Mouse (Mus musculus) MEL (cell line): ENCODE measurements around the gene Hemk1. TPM values are rescaled to one million over a fixed set of nuclear protein-coding genes. Genes with fewer than 3 reads are reported as not detected.

ENCODE experiments used
- DNase-seq: peaks from one replicate; pipeline ENCODE4 v3.0.0; 2011; ENCODE audit warnings: low read depth, low spot score
- H3K27ac ChIP-seq: 2 replicates; pipeline ENCODE4 v1.5.1; 2012; ENCODE audit warnings: low read depth, mild to moderate bottlenecking, control low read depth, low read length, moderate library complexity; ENCODE audit not compliant: control insufficient read depth
- H3K27me3 ChIP-seq, 2 experiments: fragments of 150-350 bp in 1 of 2; sonication (generic) in 1 of 2; 2 replicates each; pipeline ENCODE4 v1.6.1; 2012; ENCODE audit warnings: low read length in 2 of 2, mild to moderate bottlenecking in 2 of 2, improper control_type of control experiment in 1 of 2, moderate library complexity in 1 of 2; ENCODE audit not compliant: insufficient read depth in 2 of 2, control insufficient read depth in 1 of 2
- H3K36me3 ChIP-seq, 2 experiments: 2 replicates each; pipeline ENCODE4 v1.6.1; 2012 to 2014; ENCODE audit warnings: low read length in 2 of 2, improper control_type of control experiment in 1 of 2, inconsistent platforms in 1 of 2, mild to moderate bottlenecking in 1 of 2; ENCODE audit not compliant: insufficient read depth in 2 of 2, control insufficient read depth in 1 of 2
- H3K4me1 ChIP-seq, 2 experiments: fragments of 150-350 bp in 1 of 2; sonication (generic) in 1 of 2; 2 replicates each; pipeline ENCODE4 v1.6.1; 2012; ENCODE audit warnings: low read length in 2 of 2, improper control_type of control experiment in 1 of 2, mild to moderate bottlenecking in 1 of 2; ENCODE audit not compliant: insufficient read depth in 2 of 2, control insufficient read depth in 1 of 2
- H3K4me3 ChIP-seq, 2 experiments: fragments of 150-350 bp in 1 of 2; sonication (generic) in 1 of 2; 2 replicates each; pipeline ENCODE4 v1.5.1; 2012; ENCODE audit warnings: low read depth in 2 of 2, low read length in 2 of 2, mild to moderate bottlenecking in 2 of 2, moderate library complexity in 2 of 2, control low read depth in 1 of 2, improper control_type of control experiment in 1 of 2; ENCODE audit not compliant: control insufficient read depth in 1 of 2, insufficient read depth in 1 of 2
- H3K79me2 ChIP-seq: 2 replicates; pipeline ENCODE4 v1.6.1; 2012; ENCODE audit warnings: mild to moderate bottlenecking, low read length, moderate library complexity; ENCODE audit not compliant: control insufficient read depth, poor library complexity, insufficient read depth
- H3K9ac ChIP-seq: 2 replicates; pipeline ENCODE4 v1.6.1; 2012; ENCODE audit warnings: low read depth, mild to moderate bottlenecking, control low read depth, low read length, moderate library complexity; ENCODE audit not compliant: control insufficient read depth, poor library complexity, severe bottlenecking
- H3K9me3 ChIP-seq: fragments of 150-350 bp; sonication (generic); replicated peaks from 2 replicates; pipeline ENCODE4 v1.6.1; 2012; ENCODE audit warnings: mild to moderate bottlenecking, low read length, improper control_type of control experiment, moderate library complexity; ENCODE audit not compliant: insufficient read depth
- BHLHE40 ChIP-seq: IDR thresholded peaks from 2 replicates; pipeline ENCODE4 v1.6.1; 2012; ENCODE audit warnings: low read depth, mild to moderate bottlenecking, inconsistent platforms, low read length, improper control_type of control experiment, borderline replicate concordance
- CHD1 ChIP-seq: IDR thresholded peaks from 2 replicates; pipeline ENCODE4 v1.6.1; 2012; ENCODE audit warnings: low read depth, mild to moderate bottlenecking, inconsistent platforms, low read length, improper control_type of control experiment
- E2F4 ChIP-seq: IDR thresholded peaks from 2 replicates; pipeline ENCODE4 v1.6.1; 2011; ENCODE audit warnings: low read depth, low read length, improper control_type of control experiment, borderline replicate concordance
- ELF1 ChIP-seq: IDR thresholded peaks from 2 replicates; pipeline ENCODE4 v1.6.1; 2014; ENCODE audit warnings: low read depth, mild to moderate bottlenecking, inconsistent platforms, low read length, improper control_type of control experiment, moderate library complexity
- EP300 ChIP-seq, 2 experiments: IDR thresholded peaks; 2 replicates each; pipeline ENCODE4 v1.6.1; 2011; ENCODE audit warnings: improper control_type of control experiment in 2 of 2, low read length in 2 of 2, low read depth in 1 of 2, mild to moderate bottlenecking in 1 of 2
- GABPA ChIP-seq: IDR thresholded peaks from 2 replicates; pipeline ENCODE4 v1.6.1; 2012; ENCODE audit warnings: low read depth, mild to moderate bottlenecking, inconsistent platforms, low read length, improper control_type of control experiment, moderate library complexity
- GATA1 ChIP-seq: IDR thresholded peaks from 2 replicates; pipeline ENCODE4 v1.6.1; 2011; ENCODE audit warnings: low read depth, low read length, improper control_type of control experiment
- HCFC1 ChIP-seq: IDR thresholded peaks from 2 replicates; pipeline ENCODE4 v1.6.1; 2012; ENCODE audit warnings: low read depth, mild to moderate bottlenecking, inconsistent platforms, low read length, improper control_type of control experiment, moderate library complexity
- JUND ChIP-seq: IDR thresholded peaks from 2 replicates; pipeline ENCODE4 v1.6.1; 2011; ENCODE audit warnings: low read depth, mild to moderate bottlenecking, improper control_type of control experiment, low read length
- MAFK ChIP-seq: IDR thresholded peaks from 2 replicates; pipeline ENCODE4 v1.6.1; 2011; ENCODE audit warnings: low read depth, mild to moderate bottlenecking, low read length, improper control_type of control experiment, borderline replicate concordance
- MAZ ChIP-seq: IDR thresholded peaks from 2 replicates; pipeline ENCODE4 v1.6.1; 2012; ENCODE audit warnings: low read depth, mild to moderate bottlenecking, inconsistent platforms, low read length, improper control_type of control experiment
- MXI1 ChIP-seq: IDR thresholded peaks from 2 replicates; pipeline ENCODE4 v1.6.1; 2011; ENCODE audit warnings: mild to moderate bottlenecking, low read depth, low read length, improper control_type of control experiment
- MYC ChIP-seq: IDR thresholded peaks from 2 replicates; pipeline ENCODE4 v1.6.1; 2011; ENCODE audit warnings: low read depth, mild to moderate bottlenecking, low read length, improper control_type of control experiment, moderate library complexity
- NELFE ChIP-seq: IDR thresholded peaks from 2 replicates; pipeline ENCODE4 v1.6.1; 2011; ENCODE audit warnings: low read depth, low read length, improper control_type of control experiment
- NRF1 ChIP-seq: IDR thresholded peaks from 2 replicates; pipeline ENCODE4 v1.6.1; 2014; ENCODE audit warnings: low read depth, mild to moderate bottlenecking, inconsistent platforms, low read length, improper control_type of control experiment, moderate library complexity; ENCODE audit not compliant: poor library complexity, insufficient read depth, severe bottlenecking
- POLR2A ChIP-seq, 2 experiments: IDR thresholded peaks; 2 replicates each; pipeline ENCODE4 v1.6.1; 2011 to 2012; ENCODE audit warnings: low read length in 2 of 2, mild to moderate bottlenecking in 2 of 2, control low read depth in 1 of 2, improper control_type of control experiment in 1 of 2, low read depth in 1 of 2, moderate library complexity in 1 of 2; ENCODE audit not compliant: control insufficient read depth in 1 of 2, insufficient read depth in 1 of 2, poor library complexity in 1 of 2
- POLR2AphosphoS2 ChIP-seq: IDR thresholded peaks from 2 replicates; pipeline ENCODE4 v1.6.1; 2011; ENCODE audit warnings: low read length, improper control_type of control experiment
- RCOR1 ChIP-seq: IDR thresholded peaks from 2 replicates; pipeline ENCODE4 v1.6.1; 2012; ENCODE audit warnings: low read depth, mild to moderate bottlenecking, inconsistent platforms, low read length, improper control_type of control experiment
- SMC3 ChIP-seq: IDR thresholded peaks from 2 replicates; pipeline ENCODE4 v1.6.1; 2011; ENCODE audit warnings: low read depth, low read length, improper control_type of control experiment
- TAL1 ChIP-seq: IDR thresholded peaks from 2 replicates; pipeline ENCODE4 v1.6.1; 2012; ENCODE audit warnings: mild to moderate bottlenecking, inconsistent platforms, low read length, moderate library complexity, mixed read lengths
- USF2 ChIP-seq, 2 experiments: IDR thresholded peaks; 2 replicates each; pipeline ENCODE4 v1.6.1; 2011 to 2012; ENCODE audit warnings: improper control_type of control experiment in 2 of 2, low read length in 2 of 2, borderline replicate concordance in 1 of 2, inconsistent platforms in 1 of 2, low read depth in 1 of 2, mild to moderate bottlenecking in 1 of 2; ENCODE audit not compliant: insufficient read depth in 1 of 2
- ZC3H11A ChIP-seq: IDR thresholded peaks from 2 replicates; pipeline ENCODE4 v1.6.1; 2012; ENCODE audit warnings: low read depth, mild to moderate bottlenecking, inconsistent platforms, low read length, improper control_type of control experiment
- ZKSCAN1 ChIP-seq: IDR thresholded peaks from 2 replicates; pipeline ENCODE4 v1.6.1; 2012; ENCODE audit warnings: low read depth, mild to moderate bottlenecking, inconsistent platforms, low read length, improper control_type of control experiment, moderate library complexity
- ZNF384 ChIP-seq: IDR thresholded peaks from 2 replicates; pipeline ENCODE4 v1.6.1; 2012; ENCODE audit warnings: low read depth, mild to moderate bottlenecking, inconsistent platforms, low read length, improper control_type of control experiment
- polyA plus RNA-seq, 2 experiments: library from polyadenylated mRNA; stranded (reverse) in 1 of 2; unstranded in 1 of 2; fragments of >175 nt in 1 of 2; fragments of >200 nt in 1 of 2; gene quantifications; 2 replicates each; pipeline versions ENCODE4 v1.2.1 to v1.2.4; 2012; ENCODE audit warnings: low replicate concordance in 2 of 2, low read depth in 1 of 2; ENCODE audit not compliant: insufficient read length in 2 of 2, insufficient read depth in 1 of 2, missing spikeins in 1 of 2
- total RNA-seq: library from RNA; depleted of rRNA; stranded (reverse); fragments of 300-350 nt; gene quantifications from 2 replicates; pipeline ENCODE4 v1.2.3, GENCODE M21; 2012

Gene Hemk1
- total and polyA plus RNA-seq, 3 experiments: 7.5 to 11.8 TPM; not detected in 1

DNA sequence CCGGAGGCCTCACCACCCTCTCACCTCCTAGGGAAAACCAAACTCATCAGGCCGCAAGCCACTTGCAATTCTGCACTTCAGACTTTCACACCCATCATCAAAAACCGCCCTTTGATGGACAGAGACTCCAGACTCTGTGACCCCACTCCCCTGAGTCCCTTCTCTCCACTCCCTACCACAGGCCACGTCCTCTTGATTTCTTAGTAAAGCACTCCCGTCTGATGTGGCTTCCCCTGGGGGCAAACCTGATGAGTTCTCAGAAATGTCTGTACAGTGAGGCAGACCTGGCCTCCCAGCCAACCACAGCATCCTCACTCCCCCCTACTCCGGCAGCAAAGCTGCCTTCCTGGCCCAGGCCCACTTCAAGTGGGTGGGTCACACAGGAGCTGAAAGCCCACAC lies 3.8 kb downstream of the Hemk1 start:
- Histone ChIP-seq H3K4me3 (no peak overlapping the region), H3K36me3 (peaks cover 0 to 9% of the 10 kb centered on the region in 2 experiments; a peak in 2 of 4 replicates)
- no peak for DNase-seq

GRCm38 (mm10) chr9:107333686-107334085 lies 4.5 kb downstream of the Hemk1 start:
- peaks cover 0 to 13% of the 10 kb centered on the region in 2 experiments; a peak in 2 of 4 replicates for H3K4me1 ChIP-seq
- no peak overlapping the region for H3K9ac ChIP-seq
- no peak overlapping the region for H3K27ac ChIP-seq
- H3K79me2 ChIP-seq: peaks cover 4% of the 10 kb centered on the region; the same call in 1 of the 2 replicates
- no peaks in the 10 kb centered on the region for H3K27me3 ChIP-seq
- no peaks in the 10 kb centered on the region for H3K9me3 ChIP-seq
- DNase-seq: no peak
- H3K36me3 ChIP-seq: peaks cover 0 to 4% of the 10 kb centered on the region in 2 experiments; a peak in 2 of 4 replicates
- no peak overlapping the region for H3K4me3 ChIP-seq
- TF ChIP-seq SMC3 (no peak), ZC3H11A (no peak), NELFE (no peak), MAZ (no peak), MYC (no peak), E2F4 (no peak), USF2 (IDR thresholded peaks at IDR 0.05; ENCODE audit: borderline replicate concordance in 1 of 2, insufficient read depth in 1 of 2, low read depth in 1 of 2, low read length in 2 of 2) (no peak), GABPA (no peak), BHLHE40 (no peak), ZKSCAN1 (no peak), MXI1 (no peak), HCFC1 (no peak), MAFK (no peak), TAL1 (no peak), GATA1 (no peak), NRF1 (no peak), CHD1 (no peak), ELF1 (no peak)

More for the DNA sequence above, 3.8 kb downstream of the Hemk1 start:
- Histone ChIP-seq H3K79me2 (peaks cover 4% of the 10 kb centered on the region; the same call in 1 of the 2 replicates), H3K9me3 (no peaks in the 10 kb centered on the region), H3K27ac (no peak overlapping the region), H3K4me1 (peaks cover 0 to 17% of the 10 kb centered on the region in 2 experiments; a peak in 2 of 4 replicates), H3K27me3 (no peaks in the 10 kb centered on the region), H3K9ac (no peak overlapping the region)
- TF ChIP-seq ZKSCAN1 (no peak), JUND (no peak), SMC3 (no peak), BHLHE40 (no peak), CHD1 (no peak), EP300 (IDR thresholded peaks at IDR 0.05; ENCODE audit: low read depth in 1 of 2, low read length in 2 of 2) (no peak), USF2 (IDR thresholded peaks at IDR 0.05; ENCODE audit: borderline replicate concordance in 1 of 2, insufficient read depth in 1 of 2, low read depth in 1 of 2, low read length in 2 of 2) (no peak), MAZ (no peak), POLR2A (IDR thresholded peaks at IDR 0.05; ENCODE audit: control insufficient read depth in 1 of 2, insufficient read depth in 1 of 2, low read depth in 1 of 2, low read length in 2 of 2, poor library complexity in 1 of 2) (no peak), POLR2AphosphoS2 (no peak), NRF1 (no peak), RCOR1 (no peak), ZNF384 (no peak)
